Mouse (Mus musculus) kidney, adult 2 months (tissue): ENCODE data around the gene Izumo1r. TPM values are rescaled to one million over a fixed set of nuclear protein-coding genes. Genes with fewer than 3 reads are reported as not detected.

Experiments used
- DNase-seq: peaks from one replicate; pipeline ENCODE4 v3.0.0; 2021
- H3K27ac ChIP-seq: fragments of 200-500 bp; 2 replicates; pipeline ENCODE4 v1.5.1; 2012; ENCODE audit warnings: low read depth, low read length, control low read depth, inconsistent platforms; ENCODE audit not compliant: insufficient read depth
- H3K27me3 ChIP-seq: fragments of 200-500 bp; replicated peaks from 2 replicates; pipeline ENCODE4 v1.6.1; 2012; ENCODE audit warnings: mild to moderate bottlenecking, moderate library complexity, low read length, inconsistent platforms; ENCODE audit not compliant: control insufficient read depth, insufficient read depth
- H3K36me3 ChIP-seq: fragments of 200-500 bp; 2 replicates; pipeline ENCODE4 v1.6.1; 2012; ENCODE audit warnings: mild to moderate bottlenecking, moderate library complexity, low read length, inconsistent platforms; ENCODE audit not compliant: control insufficient read depth, insufficient read depth
- H3K4me1 ChIP-seq: fragments of 200-500 bp; 2 replicates; pipeline ENCODE4 v1.6.1; 2011; ENCODE audit warnings: low read length; ENCODE audit not compliant: control insufficient read depth, insufficient read depth
- H3K4me3 ChIP-seq: fragments of 200-500 bp; 2 replicates; pipeline ENCODE4 v1.5.1; 2011; ENCODE audit warnings: mild to moderate bottlenecking, low read depth, low read length, control low read depth; ENCODE audit not compliant: insufficient read depth
- CTCF ChIP-seq: fragments of 200-500 bp; conservative IDR thresholded peaks from 2 replicates; pipeline ENCODE4 v1.5.1; 2011; ENCODE audit warnings: low read depth, mild to moderate bottlenecking, control low read depth, low read length, moderate library complexity, mixed read lengths; ENCODE audit not compliant: insufficient read depth, insufficient read length
- POLR2A ChIP-seq: fragments of 200-500 bp; IDR thresholded peaks from one replicate; pipeline ENCODE4 v1.6.1; 2011; ENCODE audit warnings: low read depth, low read length, control low read depth
- WGBS: fragments of 180-500 bp; shearing (Covaris S2); methylation state at CpG from one replicate; pipeline ENCODE4 v1.1.7; 2018; 5-methylcytosine and 5-hydroxymethylcytosine counted together
- polyA plus RNA-seq: library from polyadenylated mRNA; depleted of rRNA; stranded (reverse); fragments of >200 nt; gene quantifications from 2 replicates; pipeline ENCODE4 v1.2.3, GENCODE M21; 2012; rRNA removed

The Izumo1r gene
- 0.14 and 2.8 TPM in 2 replicates for polyA plus RNA-seq

DNA sequence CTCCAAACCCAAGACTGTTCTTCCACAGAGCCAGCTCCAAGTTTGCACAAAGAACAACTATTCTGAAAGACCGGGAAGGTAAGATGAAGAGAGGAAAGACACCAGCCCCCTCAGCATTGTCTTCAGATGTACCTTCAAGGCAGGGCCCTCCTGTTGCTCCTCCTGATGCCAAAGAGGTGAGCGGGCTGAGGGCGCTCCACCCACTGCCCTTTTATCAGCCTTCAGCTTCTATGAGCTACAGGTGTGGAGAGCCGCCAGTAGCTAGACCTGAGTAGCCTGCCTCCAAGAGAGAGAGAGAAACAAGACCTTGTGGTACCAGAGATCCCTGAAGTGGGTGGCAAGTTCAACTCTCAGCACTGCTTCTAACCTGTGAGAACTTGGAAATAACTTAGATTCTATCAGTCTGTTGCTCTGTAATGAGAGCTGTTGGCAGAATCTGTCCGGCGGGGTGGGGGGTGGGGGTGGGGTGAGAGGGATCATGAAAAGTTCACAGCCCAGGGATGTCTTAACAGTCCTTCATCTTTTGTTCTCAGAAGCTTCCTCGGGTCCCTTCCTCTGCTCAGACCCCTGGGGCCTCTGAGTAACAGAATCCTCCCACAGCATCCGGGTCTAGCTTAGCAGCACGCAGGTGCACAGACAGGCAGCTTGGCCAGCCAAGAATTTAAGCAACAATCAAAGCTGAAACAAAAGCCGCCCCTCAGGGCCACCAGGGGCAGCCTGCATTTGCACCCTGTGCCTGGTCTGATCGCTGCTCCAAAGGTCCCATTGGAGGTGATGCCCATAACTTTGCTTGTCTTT, at the start of gene Izumo1r:
Izumo1r (minus strand) TSS at position 369 of the 798 bp plus-strand sequence.
- Histone ChIP-seq H3K27me3 (no peaks in the 10 kb centered on the region), H3K27ac (no peak within 1 kb of the TSS), H3K4me1 (no peaks in the 10 kb centered on the region), H3K4me3 (no peak within 1 kb of the TSS), H3K36me3 (no peaks in the 10 kb centered on the region)
- no peak for TF ChIP-seq POLR2A
- no peak for TF ChIP-seq CTCF
- no peak for DNase-seq
- 41% methylated on average over 11 of the region's 11 CpGs for WGBS

GRCm38 (mm10) chr9:14951072-14951471, 47.3 kb upstream of the Izumo1r start:
- no peak for DNase-seq
- 76% methylated on average over 5 of the region's 5 CpGs for WGBS
- Histone ChIP-seq H3K4me1 (no peaks in the 10 kb centered on the region), H3K4me3 (no peak overlapping the region), H3K36me3 (no peaks in the 10 kb centered on the region), H3K27me3 (no peaks in the 10 kb centered on the region), H3K27ac (no peak overlapping the region)
- no peak for TF ChIP-seq POLR2A
- TF ChIP-seq CTCF: no peak

DNA sequence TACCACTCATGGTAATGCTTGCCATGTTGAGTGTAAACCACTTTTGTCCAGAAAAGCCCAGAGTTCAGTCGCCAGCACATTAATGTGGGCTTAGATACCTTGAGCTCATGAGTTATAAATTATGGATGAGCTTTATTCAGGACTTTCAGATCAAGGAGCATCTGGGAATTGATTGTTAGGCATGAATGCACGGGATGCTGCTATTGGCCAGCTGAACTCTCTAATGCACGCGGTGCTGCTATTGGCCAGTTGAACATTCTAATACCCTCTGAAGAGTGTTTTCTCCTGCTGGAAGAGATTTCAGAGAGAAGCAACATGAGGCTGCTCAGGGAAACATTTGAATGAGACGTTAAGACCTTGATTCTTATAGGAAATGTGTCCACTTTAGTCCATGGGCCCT, 45.1 kb upstream of the Izumo1r start:
- no peaks in the 10 kb centered on the region for H3K36me3 ChIP-seq
- WGBS: 90% methylated on average over 5 of the region's 5 CpGs
- no peaks in the 10 kb centered on the region for H3K27me3 ChIP-seq
- H3K27ac ChIP-seq: no peak overlapping the region
- H3K4me3 ChIP-seq: no peak overlapping the region
- DNase-seq: no peak
- TF ChIP-seq CTCF: no peak
- no peak for TF ChIP-seq POLR2A
- no peaks in the 10 kb centered on the region for H3K4me1 ChIP-seq

DNA sequence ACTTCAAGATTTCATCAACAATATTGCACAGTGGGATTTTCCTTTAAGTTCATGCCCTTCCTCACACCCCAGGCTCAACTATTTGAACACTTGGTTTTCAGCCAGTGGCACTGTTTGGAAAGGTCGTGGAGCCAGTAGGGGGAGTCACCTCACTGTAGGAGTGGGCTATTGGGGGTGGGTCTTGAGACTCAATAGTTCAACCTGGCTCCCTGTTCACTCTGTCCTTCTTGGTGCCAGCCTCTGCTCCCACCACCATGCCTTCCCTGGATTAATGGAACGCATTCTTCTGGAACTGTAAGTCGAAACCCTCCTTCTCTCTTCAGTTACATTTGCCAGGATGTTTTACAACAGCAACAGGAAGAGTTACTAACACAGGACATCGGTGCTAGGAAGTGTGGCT, 42.9 kb upstream of the Izumo1r start:
- H3K36me3 ChIP-seq: no peaks in the 10 kb centered on the region
- H3K4me3 ChIP-seq: no peak overlapping the region
- no peak for DNase-seq
- no peaks in the 10 kb centered on the region for H3K4me1 ChIP-seq
- TF ChIP-seq POLR2A (no peak), CTCF (no peak)
- H3K27me3 ChIP-seq: no peaks in the 10 kb centered on the region
- 28% methylated on average over 4 of the region's 4 CpGs for WGBS
- H3K27ac ChIP-seq: no peak overlapping the region

- TF ChIP-seq POLR2A (no peak), CTCF (no peak)
- DNase-seq: no peak
- Histone ChIP-seq H3K4me1 (no peaks in the 10 kb centered on the region), H3K36me3 (no peaks in the 10 kb centered on the region), H3K27me3 (no peaks in the 10 kb centered on the region), H3K27ac (no peak overlapping the region), H3K4me3 (no peak overlapping the region)
- 24% methylated on average over 3 of the region's 3 CpGs for WGBS
These were observed 42.2 kb upstream of the Izumo1r start for GRCm38 (mm10) chr9:14945919-14946318.

DNA sequence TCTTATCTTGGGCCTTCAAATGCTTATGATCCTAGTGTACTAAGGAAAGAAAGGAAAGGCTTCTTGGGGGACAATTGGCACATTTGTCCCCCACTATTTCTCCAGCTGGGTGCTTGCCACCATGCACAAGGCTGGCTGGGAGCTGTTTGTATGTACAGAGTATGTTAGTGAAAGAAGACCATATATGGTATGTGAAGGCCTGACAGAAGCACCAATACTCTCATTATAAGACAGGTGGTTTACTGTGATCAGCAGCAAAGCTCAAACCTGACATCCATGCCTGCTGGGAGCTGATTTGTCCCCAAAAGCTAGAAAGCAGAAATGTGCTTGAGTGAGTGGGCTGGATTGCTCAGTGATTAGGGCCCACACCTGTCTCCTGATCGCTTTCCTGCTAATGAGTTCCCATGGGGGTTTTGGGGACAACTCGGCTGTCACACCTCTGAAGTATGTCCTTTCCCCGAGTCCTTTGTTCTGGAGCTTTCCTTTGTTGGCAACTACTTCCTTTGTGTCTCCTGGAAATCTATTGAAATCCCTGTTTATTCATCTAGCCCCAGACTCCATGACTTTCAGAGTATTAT, 38.5 kb upstream of the Izumo1r start:
- no peak for TF ChIP-seq POLR2A
- TF ChIP-seq CTCF: no peak
- Histone ChIP-seq H3K36me3 (no peaks in the 10 kb centered on the region), H3K27ac (no peak overlapping the region), H3K4me1 (no peaks in the 10 kb centered on the region), H3K4me3 (no peak overlapping the region), H3K27me3 (no peaks in the 10 kb centered on the region)
- WGBS: 64% methylated on average over 3 of the region's 3 CpGs
- no peak for DNase-seq

- TF ChIP-seq POLR2A: no peak
- no peak for TF ChIP-seq CTCF
- no peak overlapping the region for H3K4me3 ChIP-seq
- no peaks in the 10 kb centered on the region for H3K27me3 ChIP-seq
- H3K4me1 ChIP-seq: no peaks in the 10 kb centered on the region
- 76% methylated on average over 3 of the region's 3 CpGs for WGBS
- no peak for DNase-seq
- no peaks in the 10 kb centered on the region for H3K36me3 ChIP-seq
- no peak overlapping the region for H3K27ac ChIP-seq
These were observed 35.9 kb upstream of the Izumo1r start for GRCm38 (mm10) chr9:14939610-14940009.
